Mouse (Mus musculus) intestine, embryonic 15.5 days (tissue): ENCODE data around the gene Ppp3ca. TPM values are rescaled to one million over a fixed set of nuclear protein-coding genes. Genes with fewer than 3 reads are reported as not detected.

Experiments
- ATAC-seq: fragments of 200-750 bp; cut with Nextera tagmentation; 2 replicates; pipeline ENCODE4 v1.8.0; 2017; ENCODE audit warnings: moderate TSS enrichment, moderate library complexity
- H3K27ac ChIP-seq: fragments of 300-500 bp; sonication (generic); 2 replicates; pipeline ENCODE4 v1.5.1; 2015; ENCODE audit warnings: mild to moderate bottlenecking, inconsistent platforms
- H3K27me3 ChIP-seq: fragments of 300-500 bp; sonication (generic); replicated peaks from 2 replicates; pipeline ENCODE4 v1.6.1; 2015; ENCODE audit warnings: inconsistent platforms
- H3K36me3 ChIP-seq: fragments of 300-500 bp; sonication (generic); 2 replicates; pipeline ENCODE4 v1.6.1; 2015; ENCODE audit warnings: inconsistent platforms
- H3K4me1 ChIP-seq: fragments of 300-500 bp; sonication (generic); replicated peaks from 2 replicates; pipeline ENCODE4 v1.6.1; 2015; ENCODE audit warnings: inconsistent platforms
- H3K4me2 ChIP-seq: fragments of 300-500 bp; sonication (generic); replicated peaks from 2 replicates; pipeline ENCODE4 v1.6.1; 2015; ENCODE audit warnings: mild to moderate bottlenecking, inconsistent platforms
- H3K4me3 ChIP-seq: fragments of 300-500 bp; sonication (generic); replicated peaks from 2 replicates; pipeline ENCODE4 v1.5.1; 2015; ENCODE audit warnings: inconsistent platforms
- H3K9ac ChIP-seq: fragments of 300-500 bp; sonication (generic); 2 replicates; pipeline ENCODE4 v1.6.1; 2015; ENCODE audit warnings: inconsistent platforms
- H3K9me3 ChIP-seq: fragments of 300-500 bp; sonication (generic); 2 replicates; pipeline ENCODE4 v1.6.1; 2016; ENCODE audit warnings: inconsistent platforms
- WGBS: fragments of 180-500 bp; shearing (Covaris S2); methylation state at CpG from one replicate; pipeline ENCODE4 v1.1.7; 2015; 5-methylcytosine and 5-hydroxymethylcytosine counted together
- polyA plus RNA-seq: library from polyadenylated mRNA; unstranded; fragments of >200 nt; fragmentation: Nextera tagmentation; extraction: Ambion mirVana; gene quantifications from 2 replicates; pipeline ENCODE4 v1.2.1, GENCODE M21; 2015

The Ppp3ca gene
- polyA plus RNA-seq, 1 experiment from 2014 or later = 47.5 TPM

DNA sequence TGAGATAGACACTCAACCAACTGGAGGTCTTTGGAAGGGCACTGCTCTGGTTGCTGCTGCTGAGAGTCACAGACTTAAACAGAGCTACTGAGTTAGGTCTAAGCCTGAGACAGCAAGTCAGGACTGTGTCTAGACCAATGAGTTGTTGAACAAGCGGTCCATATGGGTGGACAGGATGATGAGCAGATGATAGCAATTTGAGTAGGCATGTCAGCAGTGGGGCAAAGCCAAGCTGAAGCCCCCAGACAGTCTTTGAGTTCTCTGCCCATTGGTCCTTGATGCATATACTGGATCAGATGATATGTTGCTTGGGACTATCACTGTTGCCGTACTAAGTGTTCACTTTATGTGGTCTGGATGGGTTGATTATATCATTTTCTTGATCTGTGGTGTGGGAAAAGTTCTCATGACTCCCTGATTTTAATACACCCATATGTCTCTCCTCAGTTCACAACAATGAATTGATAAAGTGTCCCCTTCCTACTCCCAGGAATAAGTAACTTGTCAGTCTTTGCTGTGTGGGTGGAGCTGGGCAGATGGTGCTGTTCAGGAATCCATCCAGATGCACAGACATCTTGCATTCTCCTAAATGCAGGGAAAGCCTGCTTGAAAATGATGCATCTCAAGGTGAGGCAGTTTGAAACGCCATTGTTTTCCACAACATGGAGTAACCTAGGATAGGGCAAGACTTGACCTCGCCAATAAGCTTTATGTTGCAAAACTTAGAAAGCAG lies 44.5 kb downstream of the Ppp3ca start:
- Histone ChIP-seq H3K36me3 (no peaks in the 10 kb centered on the region), H3K4me3 (no peak overlapping the region), H3K27me3 (no peaks in the 10 kb centered on the region), H3K4me1 (no peaks in the 10 kb centered on the region), H3K9me3 (no peaks in the 10 kb centered on the region), H3K4me2 (no peak overlapping the region), H3K9ac (no peak overlapping the region), H3K27ac (no peak overlapping the region)
- no peak for ATAC-seq
- 97% methylated on average over 4 of the region's 4 CpGs for WGBS

DNA sequence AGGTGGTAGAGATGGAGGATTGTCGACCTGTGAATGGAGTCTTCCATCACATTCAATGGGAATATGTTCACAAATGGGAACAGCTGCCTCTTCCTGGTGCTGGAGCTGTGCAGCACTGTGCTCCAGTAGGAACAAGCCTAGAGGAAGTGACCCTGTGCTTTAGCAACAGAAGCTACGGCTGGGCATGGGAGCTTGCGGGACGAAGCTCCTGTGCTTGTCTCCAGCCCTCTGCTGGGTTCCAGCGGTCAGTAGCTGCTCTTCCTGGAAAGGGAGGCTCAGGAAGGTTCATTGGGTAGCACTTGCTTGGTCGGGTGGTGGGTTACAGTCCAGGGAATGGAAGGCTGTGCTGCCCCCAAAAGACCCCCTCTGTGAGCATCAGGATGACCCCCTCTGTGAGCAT lies 46.3 kb downstream of the Ppp3ca start:
- Histone ChIP-seq H3K4me1 (no peaks in the 10 kb centered on the region), H3K27me3 (no peaks in the 10 kb centered on the region), H3K9ac (no peak overlapping the region), H3K9me3 (no peaks in the 10 kb centered on the region), H3K27ac (no peak overlapping the region), H3K4me3 (no peak overlapping the region), H3K36me3 (no peaks in the 10 kb centered on the region), H3K4me2 (no peak overlapping the region)
- 79% methylated on average over 6 of the region's 6 CpGs for WGBS
- ATAC-seq = no peak

DNA sequence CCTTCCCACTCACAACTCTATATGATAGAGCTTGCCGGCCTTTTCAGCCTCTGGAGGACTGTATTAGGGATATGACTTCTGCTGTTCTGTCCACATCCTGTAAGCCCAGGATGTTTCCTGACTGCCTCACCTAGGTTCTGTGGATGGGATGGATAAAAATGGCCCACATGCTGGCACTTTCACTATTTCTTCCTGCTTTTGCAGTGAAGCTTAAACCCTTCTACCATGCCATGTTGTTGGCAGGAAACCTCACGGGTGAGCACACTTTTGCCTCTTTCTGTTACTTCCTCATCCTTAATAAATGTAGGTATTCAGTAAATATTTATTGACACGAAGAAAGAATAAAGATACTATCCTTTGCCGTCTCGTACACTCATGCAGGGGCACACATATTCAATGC lies 48.5 kb downstream of the Ppp3ca start:
- H3K27ac ChIP-seq = no peak overlapping the region
- H3K9me3 ChIP-seq = no peaks in the 10 kb centered on the region
- H3K36me3 ChIP-seq = no peaks in the 10 kb centered on the region
- H3K4me2 ChIP-seq = no peak overlapping the region
- no peak overlapping the region for H3K4me3 ChIP-seq
- no peak for ATAC-seq
- no peaks in the 10 kb centered on the region for H3K4me1 ChIP-seq
- no peaks in the 10 kb centered on the region for H3K27me3 ChIP-seq
- WGBS = 90% methylated on average over 5 of the region's 5 CpGs
- no peak overlapping the region for H3K9ac ChIP-seq

DNA sequence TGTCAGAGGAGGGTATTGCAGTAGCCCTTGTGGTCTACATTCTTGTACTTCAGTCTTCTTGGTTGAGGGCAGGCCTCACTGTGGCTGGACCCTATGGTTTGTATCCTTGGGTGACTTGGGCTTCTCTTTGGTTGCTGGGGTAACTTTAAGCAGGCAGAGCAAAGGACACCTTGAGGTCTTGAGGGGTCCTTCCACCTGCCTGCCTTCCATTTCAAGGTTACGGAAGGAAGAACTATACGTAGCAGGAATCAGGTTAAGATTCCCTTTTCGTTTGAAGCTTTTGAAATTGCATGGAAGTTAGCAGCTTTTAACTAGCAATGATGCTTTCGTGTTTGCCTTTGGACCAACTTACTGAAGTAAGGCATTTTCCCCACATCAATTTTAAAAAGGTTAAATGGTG lies 51.3 kb downstream of the Ppp3ca start:
- WGBS = 87% methylated on average over 4 of the region's 4 CpGs
- Histone ChIP-seq H3K27me3 (no peaks in the 10 kb centered on the region), H3K36me3 (no peaks in the 10 kb centered on the region), H3K9ac (no peak overlapping the region), H3K9me3 (no peaks in the 10 kb centered on the region), H3K27ac (no peak overlapping the region), H3K4me3 (no peak overlapping the region), H3K4me2 (no peak overlapping the region), H3K4me1 (no peaks in the 10 kb centered on the region; the same call in 1 of the 2 replicates)
- no peak for ATAC-seq

DNA sequence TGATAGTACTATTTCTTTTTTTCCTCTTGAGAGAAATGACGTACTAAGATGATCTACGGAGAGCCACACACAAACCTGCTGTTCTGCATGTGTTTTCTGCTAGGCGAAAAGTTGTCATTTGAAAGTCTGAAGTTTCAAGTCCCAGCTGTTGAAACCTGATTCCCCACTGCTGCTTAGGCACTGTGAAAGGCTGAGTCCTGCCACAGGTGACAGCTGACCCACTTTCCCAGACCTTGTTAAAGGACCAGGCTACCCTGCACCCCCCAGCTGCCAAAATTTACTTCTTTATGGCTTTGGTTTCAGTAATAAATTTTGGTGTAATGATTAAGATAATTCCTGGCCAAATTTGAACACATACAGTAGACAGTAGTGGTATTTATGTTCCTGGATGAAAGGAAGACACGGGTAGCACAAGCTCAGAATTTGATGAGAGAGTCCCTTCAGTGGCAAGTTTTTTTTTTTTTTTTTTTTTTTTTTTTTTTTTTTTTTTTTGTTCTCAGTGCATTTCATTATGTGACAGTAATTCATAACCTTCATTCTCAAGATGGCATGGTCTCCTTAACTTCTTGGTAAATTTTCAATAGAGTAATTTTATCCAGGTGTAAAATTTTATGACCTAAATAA lies 52.0 kb downstream of the Ppp3ca start:
- no peaks in the 10 kb centered on the region for H3K9me3 ChIP-seq
- no peak overlapping the region for H3K27ac ChIP-seq
- no peak overlapping the region for H3K9ac ChIP-seq
- H3K4me2 ChIP-seq = no peak overlapping the region
- no peak for ATAC-seq
- WGBS = 52% methylated on average over 4 of the region's 4 CpGs
- no peaks in the 10 kb centered on the region for H3K27me3 ChIP-seq
- H3K4me3 ChIP-seq = no peak overlapping the region
- H3K4me1 ChIP-seq = no peaks in the 10 kb centered on the region; the same call in 1 of the 2 replicates
- H3K36me3 ChIP-seq = no peaks in the 10 kb centered on the region

DNA sequence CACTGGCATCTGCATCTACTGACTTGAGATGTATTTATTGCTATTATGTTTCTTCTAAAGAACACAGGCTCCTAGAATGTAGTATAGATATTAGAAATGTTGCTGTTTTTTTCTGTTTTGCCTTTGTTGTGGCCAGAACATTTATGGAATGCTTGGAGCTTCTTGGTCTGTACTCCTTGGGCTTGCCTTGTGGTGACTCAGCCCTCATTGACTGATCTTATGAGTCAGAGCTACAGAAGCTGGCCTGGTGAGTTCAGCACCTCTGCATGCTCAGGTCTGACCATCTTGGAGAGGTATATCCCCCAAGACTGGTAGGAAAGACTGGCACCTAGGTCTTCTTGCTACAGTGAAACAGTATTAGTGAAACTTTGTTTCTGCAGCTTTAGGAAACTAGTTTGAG lies 52.6 kb downstream of the Ppp3ca start:
- no peak for ATAC-seq
- no peaks in the 10 kb centered on the region for H3K9me3 ChIP-seq
- H3K4me3 ChIP-seq = no peak overlapping the region
- H3K9ac ChIP-seq = no peak overlapping the region
- no peaks in the 10 kb centered on the region for H3K27me3 ChIP-seq
- H3K27ac ChIP-seq = no peak overlapping the region
- no peaks in the 10 kb centered on the region for H3K36me3 ChIP-seq
- H3K4me1 ChIP-seq = no peaks in the 10 kb centered on the region; the same call in 1 of the 2 replicates
- H3K4me2 ChIP-seq = no peak overlapping the region

DNA sequence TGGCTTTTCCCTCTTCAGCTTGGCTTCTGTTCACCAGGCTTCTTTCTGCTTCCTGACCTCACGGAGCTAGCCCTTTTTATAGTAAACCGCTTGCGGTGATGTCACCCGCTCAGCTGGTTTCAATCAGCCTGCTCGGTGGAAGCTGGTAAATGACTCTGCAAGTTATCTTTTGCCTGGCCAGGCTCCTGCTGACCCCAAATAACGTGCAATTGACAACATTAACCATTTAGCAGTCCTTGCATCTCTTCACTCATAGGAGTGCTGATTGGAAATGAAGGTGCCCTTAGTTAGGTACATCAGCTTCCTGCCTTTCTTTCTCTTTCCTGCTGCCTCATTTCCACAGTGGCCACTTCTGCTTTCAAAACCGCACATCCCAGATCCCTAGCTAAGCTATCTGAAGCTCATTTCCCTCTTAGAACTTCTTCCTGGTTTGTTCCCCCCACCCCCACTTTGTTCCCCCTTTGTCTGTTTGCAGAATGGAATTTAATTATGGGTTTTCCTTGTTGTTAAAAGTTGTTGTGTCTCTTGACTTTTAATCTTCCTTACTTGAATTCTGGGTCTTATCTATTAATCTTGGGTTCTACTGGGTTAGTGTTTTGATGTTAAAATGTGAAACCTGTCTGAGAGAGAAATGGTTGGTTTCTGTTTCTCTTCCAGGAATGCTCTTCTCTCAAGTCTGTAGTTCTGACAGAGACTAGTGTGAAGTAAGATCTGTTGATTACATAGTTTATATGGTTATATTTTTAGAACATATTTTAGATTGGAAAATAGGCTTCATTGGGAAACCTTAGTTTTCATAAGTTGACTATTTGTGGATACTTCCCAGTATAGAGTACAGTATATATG lies 55.6 kb downstream of the Ppp3ca start:
- Histone ChIP-seq H3K9me3 (no peaks in the 10 kb centered on the region), H3K27me3 (no peaks in the 10 kb centered on the region), H3K36me3 (no peaks in the 10 kb centered on the region), H3K27ac (no peak overlapping the region), H3K9ac (no peak overlapping the region), H3K4me1 (no peaks in the 10 kb centered on the region; the same call in 1 of the 2 replicates), H3K4me2 (no peak overlapping the region), H3K4me3 (no peak overlapping the region)
- 26% methylated on average over 7 of the region's 7 CpGs for WGBS
- ATAC-seq = 0 out of 2 replicates have a peak, but pooled peaks have one; percentile 25

DNA sequence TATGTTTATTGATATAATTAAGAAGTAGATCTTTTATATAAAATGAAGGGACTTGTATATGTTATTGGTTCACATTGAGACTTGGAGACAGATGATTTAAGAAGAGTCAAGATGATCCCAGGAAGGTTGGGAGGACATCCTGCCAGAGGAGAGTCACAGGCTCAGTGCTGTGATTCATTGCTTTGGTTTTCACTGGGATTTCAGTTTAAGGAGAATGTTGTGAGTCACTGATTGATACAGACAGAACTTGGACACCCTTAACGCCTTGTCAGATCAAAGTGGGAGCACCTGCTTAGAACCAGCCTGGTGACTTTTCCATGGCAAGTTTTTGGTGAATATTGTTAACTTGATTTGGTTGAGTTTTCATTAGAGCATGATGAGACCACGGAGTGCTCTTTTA lies 58.0 kb downstream of the Ppp3ca start:
- H3K4me3 ChIP-seq = no peak overlapping the region
- 86% methylated on average over 2 of the region's 2 CpGs for WGBS
- no peak for ATAC-seq

DNA sequence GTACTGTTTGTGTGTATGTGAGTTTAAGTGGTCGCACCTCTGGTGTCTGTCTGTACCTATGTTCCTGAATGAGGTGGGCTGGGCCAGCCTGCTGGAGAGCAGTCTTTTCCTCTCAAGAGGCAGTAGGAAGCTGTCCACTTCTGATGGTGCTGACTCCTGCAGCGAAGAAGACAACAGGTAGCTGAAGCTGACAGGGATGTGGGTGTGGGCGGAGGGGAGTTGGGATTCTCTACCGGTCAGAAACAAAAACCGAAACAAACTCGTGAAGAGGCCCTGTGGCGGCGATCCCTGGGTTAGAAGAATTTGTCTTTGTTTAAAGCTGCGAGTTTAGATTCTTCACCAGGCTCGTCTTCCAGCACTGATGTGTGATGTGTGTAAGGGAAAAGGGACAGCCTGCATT lies 60.1 kb downstream of the Ppp3ca start:
- Histone ChIP-seq H3K27me3 (no peaks in the 10 kb centered on the region), H3K4me3 (no peak overlapping the region), H3K27ac (no peak overlapping the region), H3K4me1 (no peaks in the 10 kb centered on the region; the same call in 1 of the 2 replicates), H3K4me2 (no peak overlapping the region), H3K9me3 (no peaks in the 10 kb centered on the region), H3K9ac (no peak overlapping the region), H3K36me3 (no peaks in the 10 kb centered on the region)
- ATAC-seq = no peak
- 56% methylated on average over 10 of the region's 10 CpGs for WGBS

More for the DNA sequence above, 58.0 kb downstream of the Ppp3ca start:
- Histone ChIP-seq H3K9ac (no peak overlapping the region), H3K36me3 (no peaks in the 10 kb centered on the region), H3K4me1 (no peaks in the 10 kb centered on the region; the same call in 1 of the 2 replicates), H3K27ac (no peak overlapping the region), H3K4me2 (no peak overlapping the region), H3K27me3 (no peaks in the 10 kb centered on the region), H3K9me3 (no peaks in the 10 kb centered on the region)

DNA sequence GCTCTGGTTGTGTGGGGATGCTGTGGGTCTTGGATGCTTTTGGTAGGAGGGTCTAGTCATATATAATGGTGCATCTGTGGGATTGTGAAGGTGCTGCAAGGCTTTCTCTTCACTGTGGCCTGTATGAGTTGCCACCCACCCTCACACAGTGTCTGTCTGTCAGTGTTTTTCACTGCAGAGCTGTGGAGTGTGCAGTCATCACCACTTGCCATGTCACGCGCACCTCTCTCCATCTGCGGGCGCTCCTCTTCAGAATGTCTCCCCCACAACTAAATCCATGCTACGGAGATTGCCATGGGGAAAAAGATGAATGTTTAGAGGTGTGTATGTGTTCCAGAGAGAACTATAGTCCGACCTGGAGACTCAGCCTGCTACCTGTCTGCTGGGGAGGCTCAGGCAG lies 61.7 kb downstream of the Ppp3ca start:
- no peaks in the 10 kb centered on the region for H3K36me3 ChIP-seq
- WGBS = 94% methylated on average over 6 of the region's 6 CpGs
- no peak overlapping the region for H3K27ac ChIP-seq
- no peaks in the 10 kb centered on the region for H3K27me3 ChIP-seq
- no peak for ATAC-seq
- H3K9ac ChIP-seq = no peak overlapping the region
- H3K4me2 ChIP-seq = no peak overlapping the region
- no peaks in the 10 kb centered on the region for H3K9me3 ChIP-seq
- no peak overlapping the region for H3K4me3 ChIP-seq
- no peaks in the 10 kb centered on the region for H3K4me1 ChIP-seq

DNA sequence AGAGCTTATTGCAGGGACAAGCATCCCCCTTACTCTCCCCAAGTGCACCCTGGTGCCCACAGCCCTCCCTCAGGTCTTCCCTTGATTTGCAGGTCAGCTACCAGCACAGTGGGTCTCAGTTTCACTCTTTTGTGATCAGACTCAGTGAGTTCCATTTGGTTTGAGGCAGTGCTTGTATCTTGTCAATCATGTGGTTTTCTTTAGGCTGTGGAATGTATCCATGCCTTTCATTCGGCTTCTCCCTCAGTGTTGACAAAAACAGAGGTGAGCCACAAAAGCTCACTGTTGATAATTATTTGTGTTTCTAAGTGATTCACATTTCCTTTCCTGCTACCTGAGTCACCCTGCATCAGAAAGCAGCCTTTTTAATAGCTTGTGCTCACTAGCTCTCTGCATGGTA lies 66.1 kb downstream of the Ppp3ca start:
- H3K4me3 ChIP-seq = no peak overlapping the region
- ATAC-seq = no peak
- WGBS = 63% methylated on average over 1 of the region's 1 CpGs

DNA sequence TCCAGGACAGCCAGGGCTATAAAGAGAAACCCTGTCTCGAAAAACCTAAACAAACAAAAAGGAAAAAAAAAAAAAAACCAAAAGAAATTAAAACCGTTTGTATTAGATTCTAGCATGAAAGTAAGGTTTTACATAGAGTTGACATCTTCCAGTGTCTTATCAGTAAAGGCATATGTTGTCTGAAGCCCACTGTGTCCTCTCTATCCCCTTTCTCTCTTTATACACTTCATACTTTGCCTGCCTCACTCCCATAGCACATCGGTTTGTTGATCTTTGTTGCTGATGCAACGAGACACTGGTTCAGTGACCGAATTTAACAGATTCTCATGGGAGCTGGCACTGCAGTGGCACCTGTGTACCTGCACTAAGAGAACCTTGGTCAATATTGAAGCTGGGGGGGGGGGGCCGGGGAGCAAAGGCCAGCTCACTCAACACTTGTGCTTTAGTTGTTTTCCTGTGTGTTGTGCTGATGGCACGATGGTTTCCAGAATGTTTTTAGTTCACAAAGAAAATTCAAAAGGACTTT lies 66.9 kb downstream of the Ppp3ca start:
- no peak overlapping the region for H3K27ac ChIP-seq
- H3K4me1 ChIP-seq = no peaks in the 10 kb centered on the region
- no peaks in the 10 kb centered on the region for H3K27me3 ChIP-seq
- no peaks in the 10 kb centered on the region for H3K9me3 ChIP-seq
- ATAC-seq = no peak
- H3K4me2 ChIP-seq = no peak overlapping the region
- 73% methylated on average over 7 of the region's 7 CpGs for WGBS
- H3K4me3 ChIP-seq = no peak overlapping the region
- H3K36me3 ChIP-seq = no peaks in the 10 kb centered on the region
- no peak overlapping the region for H3K9ac ChIP-seq

More for the DNA sequence above, 66.1 kb downstream of the Ppp3ca start:
- H3K27ac ChIP-seq = no peak overlapping the region
- H3K9me3 ChIP-seq = no peaks in the 10 kb centered on the region
- no peak overlapping the region for H3K9ac ChIP-seq
- H3K27me3 ChIP-seq = no peaks in the 10 kb centered on the region
- no peaks in the 10 kb centered on the region for H3K4me1 ChIP-seq
- no peaks in the 10 kb centered on the region for H3K36me3 ChIP-seq
- no peak overlapping the region for H3K4me2 ChIP-seq
